Mouse (Mus musculus) right cerebral cortex, postnatal 4 days (tissue): ENCODE measurements around the gene Vwf.

ENCODE experiments used
- DNase-seq: peaks from one replicate; pipeline ENCODE4 v3.0.0-alpha.2; 2022

Gene Vwf

DNA sequence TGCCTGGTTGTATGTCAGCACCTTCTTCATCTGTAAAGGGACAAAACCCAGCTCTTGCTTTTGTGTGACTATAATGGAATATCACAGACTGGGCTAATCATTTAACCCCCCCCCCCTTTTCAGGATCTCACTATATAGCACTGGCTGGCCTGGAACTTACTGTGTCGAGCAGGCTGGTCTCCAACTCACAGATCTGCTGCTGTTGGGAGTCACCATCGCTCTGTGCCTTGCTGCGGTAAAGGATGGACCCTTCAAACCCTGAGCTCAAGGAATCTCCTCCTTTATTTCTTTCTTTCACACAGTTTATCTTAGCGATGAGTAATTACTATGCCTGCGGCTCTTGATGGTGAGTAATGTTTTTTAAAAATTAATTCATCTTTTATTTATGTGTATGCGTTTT lies at the start of gene Vwf:
Vwf (plus strand) TSS at position 301 of the 400 bp plus-strand sequence.
- no peak for DNase-seq

GRCm38 (mm10) chr6:125498062-125498461 lies 48.5 kb upstream of the Vwf start:
- peak; percentile 20 for DNase-seq

GRCm38 (mm10) chr6:125503186-125503802 lies 43.3 kb upstream of the Vwf start:
- DNase-seq, result no peak

- no peak for DNase-seq
These were observed 41.8 kb upstream of the Vwf start for GRCm38 (mm10) chr6:125504622-125505355.

DNA sequence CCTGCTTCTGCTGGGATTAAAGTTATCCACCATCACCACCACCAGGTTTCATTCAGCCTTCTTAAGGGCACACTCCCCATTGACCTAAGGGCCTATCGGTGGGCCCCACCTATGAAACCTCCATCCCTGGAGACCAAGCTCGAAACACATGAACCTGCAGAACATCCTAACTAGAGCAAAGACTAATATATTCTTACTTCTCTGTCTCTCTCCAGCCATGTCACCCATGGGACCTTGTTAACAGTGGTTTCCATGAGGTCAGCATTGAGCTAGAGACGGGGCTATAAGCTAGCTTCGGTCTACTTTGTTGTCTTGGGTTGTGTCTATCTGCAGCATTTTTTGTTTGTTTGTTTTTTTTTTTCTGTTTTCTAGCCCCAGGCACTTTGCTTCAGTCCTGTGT lies 40.1 kb upstream of the Vwf start:
- no peak for DNase-seq

GRCm38 (mm10) chr6:125509783-125510182 lies 36.8 kb upstream of the Vwf start:
- no peak for DNase-seq

DNA sequence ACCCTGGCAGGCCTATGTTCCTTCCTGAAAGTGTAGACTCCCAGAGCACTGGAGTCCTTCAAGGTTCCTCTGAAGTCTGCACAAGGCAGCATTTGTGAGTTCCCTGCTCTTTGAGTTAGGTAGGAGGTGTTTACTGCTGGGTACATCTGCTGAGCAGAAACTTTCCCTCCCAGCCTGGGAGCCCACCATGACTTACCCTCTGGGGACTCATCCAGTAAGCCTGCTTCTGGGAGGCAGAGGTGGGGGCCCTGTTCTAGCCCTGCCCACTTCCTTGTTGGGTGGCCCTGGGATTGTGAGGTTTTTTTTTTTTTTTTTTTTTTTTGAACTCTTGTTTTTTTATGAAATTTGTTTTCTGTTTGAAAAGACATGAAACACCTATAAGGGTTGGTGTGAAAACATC lies 35.9 kb upstream of the Vwf start:
- no peak for DNase-seq

DNA sequence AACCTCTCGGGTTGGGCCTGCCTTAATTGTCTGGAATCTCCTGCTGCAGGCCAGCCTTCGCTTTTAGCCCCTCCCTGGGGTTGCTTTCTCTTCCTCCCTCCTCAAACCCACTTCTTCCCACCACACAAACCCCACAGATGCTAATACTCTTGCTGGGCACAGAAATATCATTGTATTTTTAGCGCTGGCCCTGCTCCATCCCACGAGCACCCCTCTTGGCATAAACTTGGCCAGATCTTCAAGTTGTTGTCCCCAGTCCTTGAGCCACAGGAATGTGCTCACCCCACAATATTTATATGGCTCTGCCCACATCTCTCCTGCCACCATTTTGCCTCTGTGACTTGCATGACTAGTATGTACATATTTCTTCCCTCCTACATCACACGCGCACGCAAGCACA lies 35.4 kb upstream of the Vwf start:
- no peak for DNase-seq

- DNase-seq, result no peak
These were observed 33.5 kb upstream of the Vwf start for GRCm38 (mm10) chr6:125512950-125513596.

GRCm38 (mm10) chr6:125515503-125516315 lies 30.9 kb upstream of the Vwf start:
- DNase-seq, result peak; percentile 26

GRCm38 (mm10) chr6:125521558-125522193 lies 24.9 kb upstream of the Vwf start:
- no peak for DNase-seq

DNA sequence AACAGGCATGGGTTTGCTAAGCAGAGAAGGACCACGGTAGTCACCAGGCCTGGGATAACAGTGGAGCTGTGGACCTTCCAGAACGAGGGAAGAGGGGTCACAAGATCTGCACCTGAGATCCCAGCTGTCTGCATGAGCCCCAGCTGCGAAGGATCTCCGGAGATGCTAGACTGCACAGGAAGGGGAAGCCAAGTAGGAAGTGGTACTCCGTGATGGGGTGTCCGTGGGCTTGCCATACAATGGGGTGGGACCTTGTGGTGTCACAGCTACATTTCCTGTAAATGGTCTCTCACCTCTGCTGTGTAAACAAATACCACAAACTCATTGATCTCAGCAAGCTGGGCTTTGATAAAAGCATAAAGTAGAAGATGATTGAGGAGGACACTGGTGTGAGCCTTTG lies 22.5 kb upstream of the Vwf start:
- DNase-seq, result no peak

DNA sequence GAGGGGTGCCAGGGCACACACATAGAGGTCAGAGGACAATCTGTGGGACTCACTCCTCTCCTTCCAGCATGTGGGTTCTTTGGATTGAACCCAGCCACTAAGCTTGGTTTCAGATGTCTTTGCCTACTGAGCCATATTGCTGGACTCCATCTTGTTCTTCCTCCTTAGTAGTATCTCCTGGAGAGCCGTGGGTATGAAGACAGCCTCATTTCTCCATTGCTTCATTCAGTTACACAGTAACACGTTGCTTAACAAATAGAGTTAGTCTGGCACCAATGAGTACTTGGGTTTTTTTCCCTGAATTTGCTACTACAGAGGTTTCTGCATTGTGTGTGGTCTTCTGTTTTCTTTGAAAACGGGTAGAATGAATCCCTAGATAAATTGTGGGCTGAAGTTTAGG lies 20.5 kb upstream of the Vwf start:
- no peak for DNase-seq

GRCm38 (mm10) chr6:125528614-125529200 lies 17.9 kb upstream of the Vwf start:
- DNase-seq, result no peak

DNA sequence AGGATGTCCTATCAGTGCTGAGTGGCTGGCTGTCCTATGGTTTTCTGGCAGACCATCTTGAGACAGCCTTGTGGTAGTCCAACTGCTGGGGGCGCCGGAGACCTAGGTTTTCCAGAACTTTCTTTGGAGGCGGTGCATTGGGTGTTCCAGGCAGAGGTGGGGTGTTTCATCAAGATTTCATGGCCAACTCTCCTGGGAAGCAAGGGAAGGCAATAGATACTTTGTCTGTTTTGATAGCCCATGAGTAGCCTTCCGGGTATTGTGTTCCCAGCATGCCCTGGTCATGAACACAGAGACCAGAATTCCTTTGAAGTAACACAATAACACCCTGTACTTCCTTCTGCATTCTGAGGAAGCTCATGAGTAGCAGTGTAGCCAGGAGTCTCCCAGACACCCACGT lies 17.1 kb upstream of the Vwf start:
- no peak for DNase-seq

DNA sequence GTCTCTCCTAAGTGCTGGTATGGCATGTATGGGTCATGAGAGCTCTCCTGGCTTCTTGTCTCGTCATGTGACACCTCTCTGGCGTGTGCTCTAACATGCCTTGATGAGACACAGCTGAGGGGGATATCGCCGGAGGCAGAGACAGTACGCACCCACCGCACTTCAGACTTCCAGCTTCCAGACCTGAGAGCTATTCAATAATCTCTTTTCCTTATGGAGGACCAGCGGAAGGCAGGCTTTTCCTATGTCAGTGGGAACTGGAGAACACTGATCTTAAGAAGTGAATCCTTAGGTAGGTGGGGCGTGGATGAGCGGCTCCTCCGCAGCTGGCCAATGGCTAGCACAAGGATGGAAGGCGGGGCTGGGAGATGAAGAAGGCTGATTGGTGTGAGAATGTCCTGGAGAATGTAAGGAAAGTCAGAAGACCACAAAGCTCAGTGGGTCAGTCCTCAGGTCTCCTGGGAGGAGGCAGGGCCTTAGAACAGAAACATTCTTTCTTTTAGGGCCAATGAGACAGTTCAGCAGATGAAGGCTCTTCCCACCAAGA lies 13.4 kb upstream of the Vwf start:
- DNase-seq, result no peak

DNA sequence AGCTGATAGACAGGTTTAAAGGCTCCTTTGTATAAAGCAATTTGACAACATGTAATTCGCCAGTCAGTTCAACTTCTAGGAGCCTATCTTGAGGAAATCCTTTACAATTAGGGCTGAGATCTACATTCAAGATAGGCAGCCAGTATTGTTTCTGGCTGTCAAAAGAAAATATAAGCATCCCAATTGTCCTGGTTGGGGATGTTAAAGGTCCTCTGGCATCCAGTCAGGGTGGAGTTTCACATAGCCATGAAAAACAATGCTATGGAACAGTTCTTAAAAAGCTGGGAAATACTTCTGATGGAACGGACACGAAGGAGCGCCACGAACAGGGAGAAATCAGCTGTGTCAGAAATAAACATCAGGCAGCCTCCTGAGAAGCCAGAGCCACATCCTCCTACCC lies 11.6 kb upstream of the Vwf start:
- DNase-seq, result no peak

- DNase-seq, result no peak
These were observed 8.1 kb upstream of the Vwf start for GRCm38 (mm10) chr6:125538469-125538868.

GRCm38 (mm10) chr6:125539423-125539822 lies 7.2 kb upstream of the Vwf start:
- DNase-seq, result no peak

DNA sequence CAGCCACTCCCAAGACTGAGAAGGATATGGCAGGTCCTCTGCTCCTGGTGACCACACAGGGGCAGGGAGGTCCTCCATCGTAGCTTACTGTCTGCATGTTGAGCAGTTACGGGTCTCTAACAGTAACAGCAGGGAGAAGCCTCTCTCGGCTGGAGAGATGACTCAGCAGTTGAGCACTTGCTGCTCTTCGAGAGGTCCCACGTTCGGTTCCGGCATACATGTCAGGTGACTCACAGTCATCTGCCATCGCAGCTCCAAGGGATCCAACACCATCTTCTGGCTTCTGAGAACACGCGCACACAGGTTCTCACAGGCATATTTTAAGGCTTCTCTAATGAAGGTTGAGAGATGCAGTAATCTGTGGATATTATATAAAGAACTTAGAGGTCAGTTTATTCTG lies 6.4 kb upstream of the Vwf start:
- no peak for DNase-seq

- no peak for DNase-seq
These were observed 5.7 kb upstream of the Vwf start for GRCm38 (mm10) chr6:125540826-125541225.

GRCm38 (mm10) chr6:125541296-125541695 lies 5.3 kb upstream of the Vwf start:
- DNase-seq, result no peak
